Mouse (Mus musculus): ENCODE measurements around the gene Mink1. TPM values are rescaled to one million over a fixed set of nuclear protein-coding genes. Genes with fewer than 3 reads are reported as not detected.

Mink1 gene
- polyA plus RNA-seq, 1 experiment from 2014 or later = 8.1 TPM

GRCm38 (mm10) chr11:70648512-70648911, 85.8 kb downstream of the Mink1 start:
- Histone ChIP-seq H3K27ac (0 out of 2 replicates have a peak overlapping the region, but pooled peaks have one; percentile 95), H3K27me3 (no peaks in the 10 kb centered on the region), H3K9ac (peak overlapping the region; percentile 79), H3K4me3 (peak overlapping the region; percentile 72), H3K9me3 (replicated peaks) (no peaks in the 10 kb centered on the region), H3K36me3 (peaks cover 50% of the 10 kb centered on the region), H3K4me1 (replicated peaks) (peaks cover 66% of the 10 kb centered on the region), H3K4me2 (peak overlapping the region; percentile 85)
- 69% methylated on average over 4 of the region's 4 CpGs for WGBS
- no peak for ATAC-seq (replicated peaks; ENCODE audit: insufficient number of reproducible peaks, insufficient read depth, low FRiP score, low read depth)

GRCm38 (mm10) chr11:70649185-70649734, 86.6 kb downstream of the Mink1 start:
- H3K9ac ChIP-seq = 0 out of 2 replicates have a peak overlapping the region, but pooled peaks have one; percentile 4
- ATAC-seq (replicated peaks; ENCODE audit: insufficient number of reproducible peaks, insufficient read depth, low FRiP score, low read depth) = no peak
- peaks cover 66% of the 10 kb centered on the region for H3K4me1 ChIP-seq (replicated peaks)
- H3K9me3 ChIP-seq (replicated peaks) = no peaks in the 10 kb centered on the region
- peak overlapping the region; percentile 2; the same call in 1 of the 2 replicates for H3K4me2 ChIP-seq
- 76% methylated on average over 8 of the region's 8 CpGs for WGBS
- H3K4me3 ChIP-seq = no peak overlapping the region
- peaks cover 47% of the 10 kb centered on the region for H3K36me3 ChIP-seq
- H3K27me3 ChIP-seq = no peaks in the 10 kb centered on the region
- H3K27ac ChIP-seq = 0 out of 2 replicates have a peak overlapping the region, but pooled peaks have one; percentile 5

GRCm38 (mm10) chr11:70650322-70651175, 87.9 kb downstream of the Mink1 start:
- no peaks in the 10 kb centered on the region for H3K9me3 ChIP-seq (replicated peaks)
- H3K36me3 ChIP-seq = peaks cover 37% of the 10 kb centered on the region
- ATAC-seq (replicated peaks; ENCODE audit: insufficient number of reproducible peaks, insufficient read depth, low FRiP score, low read depth) = no peak
- H3K27me3 ChIP-seq = no peaks in the 10 kb centered on the region
- H3K27ac ChIP-seq = peak overlapping the region; percentile 28
- H3K4me3 ChIP-seq = no peak overlapping the region
- 64% methylated on average over 12 of the region's 12 CpGs for WGBS
- no peak overlapping the region for H3K9ac ChIP-seq
- peak overlapping the region; percentile 7; the same call in 1 of the 2 replicates for H3K4me2 ChIP-seq
- H3K4me1 ChIP-seq (replicated peaks) = peaks cover 62% of the 10 kb centered on the region

- Histone ChIP-seq H3K9ac (no peak overlapping the region), H3K4me2 (peak overlapping the region; percentile 93), H3K27ac (peak overlapping the region; percentile 28; the same call in 1 of the 2 replicates), H3K4me3 (0 out of 2 replicates have a peak overlapping the region, but pooled peaks have one; percentile 6), H3K27me3 (no peaks in the 10 kb centered on the region), H3K4me1 (replicated peaks) (peaks cover 63% of the 10 kb centered on the region), H3K9me3 (replicated peaks) (no peaks in the 10 kb centered on the region), H3K36me3 (peaks cover 37% of the 10 kb centered on the region)
- no peak for ATAC-seq (replicated peaks; ENCODE audit: insufficient number of reproducible peaks, insufficient read depth, low FRiP score, low read depth)
- WGBS = 43% methylated on average over 2 of the region's 2 CpGs
These were observed 88.7 kb downstream of the Mink1 start for GRCm38 (mm10) chr11:70651391-70651790.

- H3K27ac ChIP-seq = peak overlapping the region; percentile 99
- 47% methylated on average over 12 of the region's 12 CpGs for WGBS
- H3K9ac ChIP-seq = peak overlapping the region; percentile 100
- peaks cover 72% of the 10 kb centered on the region for H3K4me1 ChIP-seq (replicated peaks)
- peaks cover 37% of the 10 kb centered on the region for H3K36me3 ChIP-seq
- peak overlapping the region; percentile 98 for H3K4me3 ChIP-seq
- ATAC-seq (replicated peaks; ENCODE audit: insufficient number of reproducible peaks, insufficient read depth, low FRiP score, low read depth) = no peak
- peak overlapping the region; percentile 93 for H3K4me2 ChIP-seq
- no peaks in the 10 kb centered on the region for H3K9me3 ChIP-seq (replicated peaks)
- no peaks in the 10 kb centered on the region for H3K27me3 ChIP-seq
These were observed 89.6 kb downstream of the Mink1 start for GRCm38 (mm10) chr11:70652029-70652883.

- no peaks in the 10 kb centered on the region for H3K27me3 ChIP-seq
- peak overlapping the region; percentile 99 for H3K27ac ChIP-seq
- H3K36me3 ChIP-seq = peaks cover 37% of the 10 kb centered on the region
- 34% methylated on average over 6 of the region's 6 CpGs for WGBS
- peak overlapping the region; percentile 93 for H3K4me2 ChIP-seq
- peak overlapping the region; percentile 100 for H3K9ac ChIP-seq
- H3K9me3 ChIP-seq (replicated peaks) = no peaks in the 10 kb centered on the region
- ATAC-seq (replicated peaks; ENCODE audit: insufficient number of reproducible peaks, insufficient read depth, low FRiP score, low read depth) = no peak
- peak overlapping the region; percentile 98 for H3K4me3 ChIP-seq
- peaks cover 74% of the 10 kb centered on the region for H3K4me1 ChIP-seq (replicated peaks)
These were observed 90.2 kb downstream of the Mink1 start for GRCm38 (mm10) chr11:70652884-70653344.

GRCm38 (mm10) chr11:70653345-70654197, 90.9 kb downstream of the Mink1 start:
- peak; percentile 27 for ATAC-seq (replicated peaks; ENCODE audit: insufficient number of reproducible peaks, insufficient read depth, low FRiP score, low read depth)
- Histone ChIP-seq H3K4me2 (peak overlapping the region; percentile 93), H3K9me3 (replicated peaks) (no peaks in the 10 kb centered on the region), H3K27me3 (no peaks in the 10 kb centered on the region), H3K4me1 (replicated peaks) (peaks cover 74% of the 10 kb centered on the region), H3K4me3 (peak overlapping the region; percentile 98), H3K36me3 (peaks cover 37% of the 10 kb centered on the region), H3K9ac (peak overlapping the region; percentile 100), H3K27ac (peak overlapping the region; percentile 99)
- WGBS = under 1% methylated on average over 60 of the region's 63 CpGs

GRCm38 (mm10) chr11:70654198-70654922, 91.7 kb downstream of the Mink1 start, which contains the start of gene Pfn1:
Gene Pfn1 (minus strand): TSS chr11:70654644.
- H3K4me1 ChIP-seq (replicated peaks) = peaks cover 73% of the 10 kb centered on the region

GRCm38 (mm10) chr11:70654923-70655570, 92.4 kb downstream of the Mink1 start:
- Histone ChIP-seq H3K27me3 (no peaks in the 10 kb centered on the region), H3K27ac (peak overlapping the region; percentile 99), H3K36me3 (peaks cover 28% of the 10 kb centered on the region), H3K4me3 (peak overlapping the region; percentile 98), H3K4me1 (replicated peaks) (peaks cover 67% of the 10 kb centered on the region), H3K4me2 (peak overlapping the region; percentile 93), H3K9ac (peak overlapping the region; percentile 100), H3K9me3 (replicated peaks) (no peaks in the 10 kb centered on the region)
- WGBS = 0% methylated on average over 38 of the region's 48 CpGs
- ATAC-seq (replicated peaks; ENCODE audit: insufficient number of reproducible peaks, insufficient read depth, low FRiP score, low read depth) = peak; percentile 33

More at GRCm38 (mm10) chr11:70654198-70654922, 91.7 kb downstream of the Mink1 start, which contains the start of gene Pfn1:
- H3K27ac ChIP-seq = peak within 1 kb of the TSS; percentile 99
- no peaks in the 10 kb centered on the region for H3K9me3 ChIP-seq (replicated peaks)
- no peaks in the 10 kb centered on the region for H3K27me3 ChIP-seq
- H3K36me3 ChIP-seq = peaks cover 35% of the 10 kb centered on the region
- WGBS = under 1% methylated on average over 58 of the region's 61 CpGs
- peak within 1 kb of the TSS; percentile 100 for H3K9ac ChIP-seq
- H3K4me3 ChIP-seq = peak within 1 kb of the TSS; percentile 98
- ATAC-seq (replicated peaks; ENCODE audit: insufficient number of reproducible peaks, insufficient read depth, low FRiP score, low read depth) = peak; percentile 21
- peak within 1 kb of the TSS; percentile 93 for H3K4me2 ChIP-seq
